Mouse (Mus musculus) small intestine, adult 2 months (tissue): Measurements from ENCODE around the gene Ppa1. TPM values are rescaled to one million over a fixed set of nuclear protein-coding genes. Genes with fewer than 3 reads are reported as not detected.

Experiments used
- H3K27ac ChIP-seq: fragments of 200-500 bp; 2 replicates; pipeline ENCODE4 v1.5.1; 2012; ENCODE audit warnings: low read depth, low read length, control low read depth, inconsistent platforms; ENCODE audit not compliant: insufficient read depth
- H3K27me3 ChIP-seq: fragments of 200-500 bp; 2 replicates; pipeline ENCODE4 v1.6.1; 2012; ENCODE audit warnings: mild to moderate bottlenecking, moderate library complexity, low read length, inconsistent platforms; ENCODE audit not compliant: control insufficient read depth, insufficient read depth
- H3K36me3 ChIP-seq: fragments of 200-500 bp; 2 replicates; pipeline ENCODE4 v1.6.1; 2012; ENCODE audit warnings: mild to moderate bottlenecking, low read length, control low read depth, inconsistent platforms; ENCODE audit not compliant: control insufficient read depth, insufficient read depth
- H3K4me1 ChIP-seq: fragments of 200-500 bp; 2 replicates; pipeline ENCODE4 v1.6.1; 2012; ENCODE audit warnings: low read length, inconsistent platforms, mixed read lengths; ENCODE audit not compliant: control insufficient read depth, insufficient read depth, insufficient read length
- H3K4me3 ChIP-seq: fragments of 200-500 bp; 2 replicates; pipeline ENCODE4 v1.5.1; 2012; ENCODE audit warnings: low read depth, mild to moderate bottlenecking, control low read depth, inconsistent platforms, low read length, moderate library complexity
- CTCF ChIP-seq: fragments of 200-500 bp; IDR thresholded peaks from 2 replicates; pipeline ENCODE4 v1.5.1; 2012; ENCODE audit warnings: low read depth, mild to moderate bottlenecking, control low read depth, inconsistent platforms, low read length, moderate library complexity, mixed read lengths; ENCODE audit not compliant: insufficient replicate concordance, insufficient read length; ENCODE audit errors: extremely low read depth
- POLR2A ChIP-seq: fragments of 200-500 bp; IDR thresholded peaks from 2 replicates; pipeline ENCODE4 v1.6.1; 2012; ENCODE audit warnings: low read depth, mild to moderate bottlenecking, control low read depth, inconsistent platforms, low read length, moderate library complexity
- WGBS: fragments of 180-500 bp; shearing (Covaris S2); methylation state at CpG from one replicate; pipeline ENCODE4 v1.1.7; 2018; 5-methylcytosine and 5-hydroxymethylcytosine counted together
- polyA plus RNA-seq: library from polyadenylated mRNA; depleted of rRNA; stranded (reverse); fragments of >200 nt; gene quantifications from 2 replicates; pipeline ENCODE4 v1.2.3, GENCODE M21; 2012

Gene Ppa1
- polyA plus RNA-seq, 1 experiment: 55.3 TPM

DNA sequence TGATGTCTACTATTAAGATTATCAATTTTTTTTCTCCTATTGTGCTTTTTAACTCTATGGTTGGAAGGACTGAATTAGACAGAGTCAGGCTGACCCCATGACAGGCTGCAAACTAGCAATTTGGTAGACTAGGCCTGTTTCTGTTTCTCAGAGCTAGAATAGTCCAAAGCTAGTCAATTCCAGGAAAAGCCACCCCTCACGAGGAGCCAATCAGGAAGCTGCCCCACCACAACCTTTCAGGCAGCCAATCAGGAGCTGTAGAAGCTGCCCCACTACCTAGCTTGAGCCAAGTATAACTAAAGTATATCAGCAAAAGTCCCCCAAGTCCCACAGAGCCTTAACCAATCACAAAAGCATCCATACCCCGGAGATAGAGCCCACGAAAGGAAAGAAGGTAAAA lies 27.6 kb downstream of the Ppa1 start:
- Histone ChIP-seq H3K27ac (no peak overlapping the region), H3K27me3 (no peaks in the 10 kb centered on the region), H3K4me1 (no peaks in the 10 kb centered on the region), H3K4me3 (no peak overlapping the region), H3K36me3 (peaks cover 36% of the 10 kb centered on the region)
- TF ChIP-seq POLR2A (no peak), CTCF (no peak)
- 72% methylated on average over 3 of the region's 3 CpGs for WGBS

DNA sequence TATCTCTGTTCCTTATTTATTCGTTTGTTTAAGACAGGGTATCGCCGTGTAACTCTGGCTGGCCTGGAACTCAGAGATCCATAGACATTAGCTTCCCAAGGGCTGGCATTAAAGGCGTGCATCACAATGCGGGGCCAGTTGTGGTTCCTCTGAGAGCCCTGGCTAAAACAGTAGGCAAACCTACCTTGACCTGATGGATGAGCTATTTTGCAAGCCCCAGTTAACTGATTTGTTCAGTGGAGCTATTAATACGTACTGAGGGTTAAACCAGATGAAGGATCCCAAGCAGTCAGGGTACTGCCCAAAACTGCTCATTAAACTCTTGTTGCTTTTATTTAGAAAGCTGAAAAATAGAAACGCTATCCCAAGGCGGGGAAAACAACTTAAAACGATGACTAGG lies 31.2 kb downstream of the Ppa1 start:
- H3K4me1 ChIP-seq: peaks cover 2% of the 10 kb centered on the region; the same call in 1 of the 2 replicates
- H3K4me3 ChIP-seq: peak overlapping the region; percentile 62
- TF ChIP-seq POLR2A: no peak
- TF ChIP-seq CTCF: no peak
- peak overlapping the region; percentile 73 for H3K27ac ChIP-seq
- peaks cover 10% of the 10 kb centered on the region for H3K36me3 ChIP-seq
- no peaks in the 10 kb centered on the region for H3K27me3 ChIP-seq
- 30% methylated on average over 9 of the region's 9 CpGs for WGBS

DNA sequence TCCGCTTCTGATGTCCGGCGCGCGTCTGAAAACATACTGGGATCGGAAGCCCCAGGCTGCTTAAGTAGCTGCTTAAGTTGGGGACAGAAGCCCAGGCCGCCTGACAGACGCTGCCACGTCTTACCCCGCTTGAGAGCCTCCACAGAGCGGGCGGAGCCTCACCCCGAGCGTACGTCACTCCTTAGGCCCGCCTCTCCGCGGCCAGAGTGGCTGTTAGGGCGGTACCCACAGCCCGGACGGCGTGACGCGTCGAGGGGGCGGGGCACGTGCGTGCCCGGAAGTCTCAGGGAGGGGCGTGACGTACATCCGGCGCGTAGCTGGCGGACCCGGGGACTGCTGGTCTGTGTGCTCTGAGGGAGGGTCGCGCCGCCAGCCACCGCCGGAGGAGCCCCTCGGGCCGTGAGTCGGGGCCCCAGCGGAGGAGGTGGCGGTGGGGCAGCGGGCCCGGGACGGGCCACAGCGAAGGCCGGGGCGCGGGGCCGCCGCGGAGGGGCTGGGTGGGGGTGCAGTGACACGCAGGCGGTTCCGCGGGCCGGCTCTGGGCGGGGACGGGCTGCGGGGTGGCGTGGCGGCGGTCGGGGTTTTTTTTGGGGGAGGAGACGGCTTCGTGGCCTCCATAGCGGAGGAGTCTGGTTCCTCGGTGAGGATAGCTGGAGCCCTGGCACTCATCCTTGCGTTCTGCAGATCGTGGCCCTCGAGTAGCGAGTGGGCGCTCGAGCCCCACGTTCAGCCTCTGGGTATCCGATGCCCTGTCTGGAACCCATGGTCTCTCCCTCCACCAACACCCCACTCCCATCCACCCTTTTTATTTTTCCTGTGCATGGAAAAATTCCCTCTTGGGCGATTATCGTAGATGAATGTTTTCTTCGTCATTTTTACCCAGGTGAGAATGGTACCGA lies 31.9 kb downstream of the Ppa1 start, which contains the start of gene Sar1a:
Gene Sar1a (plus strand): TSS at position 285 of the 899 bp plus-strand sequence.
- under 1% methylated on average over 84 of the region's 84 CpGs for WGBS
- H3K4me3 ChIP-seq: peak within 1 kb of the TSS; percentile 79
- no peaks in the 10 kb centered on the region for H3K27me3 ChIP-seq
- TF ChIP-seq CTCF (no peak), POLR2A (peak; percentile 84)
- peak within 1 kb of the TSS; percentile 73 for H3K27ac ChIP-seq
- peaks cover 8% of the 10 kb centered on the region for H3K36me3 ChIP-seq
- peaks cover 2% of the 10 kb centered on the region; the same call in 1 of the 2 replicates for H3K4me1 ChIP-seq

DNA sequence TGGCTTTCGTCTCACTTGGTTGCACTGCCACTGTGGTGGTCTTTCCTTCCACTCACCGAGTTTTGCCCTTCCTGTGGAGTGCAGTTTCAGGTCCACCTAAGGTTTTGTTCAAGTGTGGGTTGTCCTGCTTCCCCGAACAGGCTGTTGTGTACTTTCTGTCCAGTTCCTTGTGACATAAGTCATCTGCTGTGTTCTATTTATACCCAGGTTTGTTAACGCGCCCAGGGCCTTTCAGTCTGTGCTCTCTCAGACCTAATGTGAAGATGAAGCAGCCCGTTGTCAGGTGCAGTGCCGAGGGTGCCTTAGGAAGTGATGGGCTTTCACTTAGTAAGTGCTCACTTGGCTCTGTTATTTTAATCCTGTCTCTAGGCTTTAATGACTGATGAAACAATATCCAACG lies 41.1 kb downstream of the Ppa1 start:
- H3K27me3 ChIP-seq: no peaks in the 10 kb centered on the region
- peaks cover 70% of the 10 kb centered on the region for H3K36me3 ChIP-seq
- no peaks in the 10 kb centered on the region for H3K4me1 ChIP-seq
- H3K4me3 ChIP-seq: no peak overlapping the region
- no peak for TF ChIP-seq CTCF
- no peak for TF ChIP-seq POLR2A
- no peak overlapping the region for H3K27ac ChIP-seq
- WGBS: 83% methylated on average over 8 of the region's 8 CpGs

DNA sequence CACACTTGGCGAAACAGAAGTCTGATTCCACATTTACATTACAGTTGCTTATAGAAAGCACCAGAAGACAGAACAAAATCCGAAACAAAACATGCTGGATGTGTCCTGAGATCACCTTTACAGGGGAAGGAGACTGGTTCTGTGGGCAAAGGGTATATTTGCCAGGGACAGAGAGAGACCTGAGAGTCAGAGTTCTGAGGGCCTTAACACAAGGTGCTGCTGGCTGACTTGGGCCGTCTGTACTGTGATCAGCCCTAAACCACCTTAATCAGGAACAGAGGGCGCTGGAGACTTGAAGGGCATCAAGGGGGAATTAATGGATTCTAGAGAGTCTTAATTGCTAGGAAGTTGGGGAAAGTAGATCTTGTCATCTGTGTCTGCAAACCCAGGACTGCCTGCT lies 45.2 kb downstream of the Ppa1 start:
- H3K4me3 ChIP-seq: no peak overlapping the region
- no peak for TF ChIP-seq POLR2A
- TF ChIP-seq CTCF: no peak
- H3K27ac ChIP-seq: no peak overlapping the region
- no peaks in the 10 kb centered on the region for H3K27me3 ChIP-seq
- WGBS: 71% methylated on average over 4 of the region's 4 CpGs
- H3K4me1 ChIP-seq: peaks cover 16% of the 10 kb centered on the region
- H3K36me3 ChIP-seq: peaks cover 40% of the 10 kb centered on the region

GRCm38 (mm10) chr10:61694870-61695670 lies 46.7 kb downstream of the Ppa1 start, which contains the start of gene Tysnd1:
TSS of gene Tysnd1 (plus strand) at chr10:61695514.
- peaks cover 16% of the 10 kb centered on the region for H3K4me1 ChIP-seq
- peak within 1 kb of the TSS; percentile 72 for H3K27ac ChIP-seq

More at GRCm38 (mm10) chr10:61694870-61695670, 46.7 kb downstream of the Ppa1 start, which contains the start of gene Tysnd1:
- H3K27me3 ChIP-seq: no peaks in the 10 kb centered on the region
- H3K4me3 ChIP-seq: peak within 1 kb of the TSS; percentile 96
- peaks cover 32% of the 10 kb centered on the region for H3K36me3 ChIP-seq
- 1% methylated on average over 42 of the region's 42 CpGs for WGBS
- TF ChIP-seq POLR2A (peak; percentile 73; the same call in 1 of the 2 replicates), CTCF (peak; percentile 42; the same call in 1 of the 2 replicates)
